Mouse (Mus musculus): Measurements from ENCODE around the gene Gm42517.

DNA sequence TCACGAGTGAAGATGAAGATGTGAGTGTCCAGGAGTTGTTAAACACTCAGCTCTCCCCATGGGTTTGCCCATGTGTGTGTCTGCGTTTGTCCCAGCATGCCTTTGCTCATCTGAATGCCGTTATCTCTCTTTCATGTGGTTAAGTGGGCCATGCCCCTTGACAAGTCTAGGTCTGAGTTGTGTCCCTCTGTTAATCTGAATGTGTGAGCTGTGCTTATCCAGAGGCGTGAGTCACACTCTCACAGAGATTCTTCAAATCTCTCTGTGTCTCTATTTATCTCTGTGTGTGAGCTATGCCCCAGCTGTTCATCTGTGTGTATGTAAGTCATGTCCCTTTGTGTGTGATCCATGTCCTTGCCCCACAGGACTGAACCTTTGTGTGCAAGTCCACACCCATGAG is 35.7 kb upstream of the Gm42517 start:
- TF ChIP-seq POLR2A (IDR thresholded peaks at IDR 0.05; ENCODE audit: borderline replicate concordance, extremely low read depth, low read depth, low read length) (no peak), CTCF (IDR thresholded peaks at IDR 0.05; ENCODE audit: insufficient read depth, low read length) (no peak)
